Mouse (Mus musculus) left cerebral cortex, postnatal 36 days (tissue): ENCODE results near the gene Muc13. TPM values are rescaled to one million over a fixed set of nuclear protein-coding genes. Genes with fewer than 3 reads are reported as not detected.

Experiments
- DNase-seq, 2 experiments: peaks; one replicate each; pipeline ENCODE4 v3.0.0; 2021 to 2022; ENCODE audit warnings: low spot score in 2 of 2, mixed read lengths in 1 of 2
- intact Hi-C: fragments of 180-260 bp; cut with DNase I; formaldehyde crosslinking; loops from one replicate; pipeline ENCODE4 v1.15.1; 2025
- total RNA-seq, 2 experiments: library from RNA; stranded (reverse); gene quantifications; 2 replicates each; pipeline ENCODE4 v1.2.3; 2021

Muc13 gene
- total RNA-seq, 2 experiments from 2014 or later = 0.10 TPM; not detected in 1

DNA sequence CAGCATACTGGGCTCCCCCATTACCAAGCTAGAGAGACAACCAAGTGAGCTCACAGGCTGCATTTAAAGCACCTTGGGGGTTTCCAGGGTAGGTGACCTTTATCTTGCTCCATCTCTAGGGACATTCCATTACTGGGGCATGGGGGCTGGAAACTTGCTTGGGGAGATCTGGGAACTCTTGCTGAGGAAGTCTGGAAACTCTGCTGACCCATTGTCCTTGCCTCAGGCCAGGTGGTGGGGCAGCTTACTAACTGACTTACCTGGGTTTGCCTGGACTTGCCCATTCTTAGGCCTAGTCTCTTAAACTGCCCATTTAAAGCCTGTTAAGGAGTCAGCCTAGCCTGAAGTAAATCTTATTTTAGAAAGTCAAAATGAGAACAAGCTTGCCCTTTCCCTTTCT lies 59.4 kb downstream of the Muc13 start:
- no peak for DNase-seq
- intact Hi-C loops = no loop called here

DNA sequence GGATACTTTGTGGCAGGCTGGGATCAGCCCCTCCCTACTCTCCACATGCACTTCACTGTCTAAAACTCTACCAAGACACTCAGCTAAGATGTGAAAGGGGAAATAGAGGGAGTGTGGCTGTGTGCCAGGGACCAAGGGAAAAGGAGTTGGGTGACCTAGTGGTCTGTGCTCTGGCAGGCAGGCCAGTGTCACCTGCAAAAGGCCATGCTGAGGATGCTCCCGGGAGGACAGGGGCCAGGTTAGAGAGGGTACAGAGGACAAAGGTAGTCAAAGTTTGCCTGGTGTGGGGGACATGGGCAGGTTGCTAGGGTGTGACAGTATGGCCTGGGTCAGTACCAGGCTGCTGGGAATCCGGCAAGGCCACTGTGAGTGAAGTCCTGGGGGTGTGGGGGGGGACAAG lies 64.9 kb downstream of the Muc13 start:
- intact Hi-C loops = no loop called here
- DNase-seq = no peak

DNA sequence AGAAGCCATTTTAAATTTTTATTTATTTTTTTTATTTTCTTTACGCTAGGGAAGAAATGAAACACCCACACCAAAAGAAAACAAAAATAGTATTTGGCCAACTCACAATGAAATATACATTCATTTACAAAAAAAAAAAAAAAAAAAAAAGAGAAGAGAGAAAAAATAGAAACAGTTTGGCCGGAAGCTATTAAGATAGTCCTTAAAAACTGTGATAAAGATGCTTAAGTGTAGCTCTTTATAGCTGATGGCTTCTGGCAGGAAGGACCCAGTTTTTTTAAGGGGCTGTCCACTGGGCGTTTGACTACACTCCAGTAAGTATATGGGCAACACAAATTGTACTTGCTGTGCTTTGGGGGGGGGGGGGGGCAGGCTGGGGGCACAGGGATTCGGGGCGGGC lies 65.5 kb downstream of the Muc13 start:
- DNase-seq = no peak
- intact Hi-C loops = no loop called here

DNA sequence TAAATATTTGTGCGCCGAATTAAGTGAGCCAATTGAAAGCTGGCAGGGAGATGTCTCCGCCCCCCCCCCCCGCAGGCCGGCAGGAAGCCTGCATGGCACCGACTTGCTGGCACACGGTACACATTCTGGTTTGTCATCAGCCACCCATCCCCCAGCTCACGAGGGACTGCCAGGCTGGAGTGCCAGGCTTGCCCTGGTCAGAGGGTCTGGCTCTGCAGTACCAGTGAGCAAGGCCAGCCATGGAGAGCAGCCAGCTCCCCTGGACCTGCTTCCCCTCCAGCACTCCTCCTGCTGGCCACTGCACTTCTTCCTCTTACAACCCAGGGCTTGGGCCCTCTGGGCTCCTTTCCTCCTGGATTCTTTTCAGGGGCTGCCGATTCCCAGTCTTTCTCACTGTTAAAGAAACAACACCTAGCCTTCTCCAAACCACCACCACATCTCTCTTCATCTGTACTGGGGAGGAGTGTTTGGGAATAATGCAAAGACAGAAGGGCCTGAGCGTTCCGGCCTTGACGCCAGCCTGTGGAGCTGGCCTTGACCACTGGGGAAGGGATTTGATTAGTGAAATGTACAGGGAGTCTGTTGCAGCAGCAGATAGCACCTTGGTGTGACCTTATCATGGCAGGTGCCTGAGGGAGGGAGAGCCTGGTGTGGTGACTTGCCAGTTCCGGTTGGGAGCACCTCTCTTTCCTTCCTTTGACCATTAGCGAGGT lies 66.3 kb downstream of the Muc13 start:
- intact Hi-C loops = no loop called here
- DNase-seq = peak; percentile 59 to 72

DNA sequence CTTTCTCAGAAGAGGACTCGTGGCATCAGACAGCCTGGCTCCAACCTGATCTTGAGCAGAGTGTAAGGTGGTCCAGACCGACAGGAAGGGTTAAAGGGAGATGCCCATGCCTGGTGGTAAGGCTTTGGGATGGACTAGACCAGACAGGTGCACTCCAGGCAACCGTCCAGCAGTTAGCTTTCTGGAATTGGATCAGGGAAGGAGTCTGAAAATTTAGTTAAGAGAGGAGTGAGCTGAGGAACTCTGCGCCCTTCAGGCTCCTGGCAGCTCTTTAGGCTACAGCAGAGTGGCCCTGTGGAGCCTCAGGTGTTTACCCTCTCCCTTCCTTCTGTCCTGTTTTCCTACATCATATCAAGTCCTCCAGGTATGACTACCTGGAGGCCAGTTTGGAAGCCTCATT lies 68.6 kb downstream of the Muc13 start:
- DNase-seq = no peak
- intact Hi-C loops = no loop called here

DNA sequence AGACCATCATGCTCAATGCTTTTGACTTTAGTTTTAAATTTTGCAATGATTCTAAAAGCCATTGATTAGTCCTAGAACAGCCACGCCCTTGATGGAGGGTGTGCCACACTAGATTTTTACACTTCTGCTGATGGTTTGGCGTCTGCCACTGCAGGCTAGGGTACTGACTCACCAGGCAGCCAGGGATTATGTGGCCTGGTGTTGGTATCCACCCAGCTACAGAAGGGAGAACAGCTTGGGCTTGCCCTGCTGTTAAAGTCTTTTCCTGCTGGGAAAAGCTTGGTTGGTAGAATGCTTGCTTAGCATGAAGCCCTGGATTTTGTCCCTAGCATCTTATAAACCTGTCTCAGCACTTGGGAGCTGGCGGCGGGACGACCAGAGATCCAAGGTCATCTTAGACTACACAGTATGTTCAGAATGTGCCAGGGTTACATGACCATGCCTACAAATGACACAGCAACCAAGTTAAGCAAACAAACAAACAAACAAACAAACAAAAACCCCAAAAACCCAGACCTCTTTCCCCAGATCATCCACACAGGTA lies 69.4 kb downstream of the Muc13 start:
- intact Hi-C loops = no loop called here
- DNase-seq = no peak

Other genes starting within 250 kb of the Muc13 start
- gene Heg1, start 109.7 kb upstream of the Muc13 start, total RNA-seq = 10 to 100 TPM; 28.8 to 36.7 TPM
- gene Itgb5, start 35.6 kb downstream of the Muc13 start, total RNA-seq = 10 to 100 TPM; 35.6 to 37.1 TPM
- gene Umps, start 173.0 kb downstream of the Muc13 start, total RNA-seq = 10 to 100 TPM; 12.2 to 15.1 TPM